Mouse (Mus musculus) spleen, postnatal 14 days (tissue): ENCODE data around the gene Usp25.
A peak's percentile ranks its signal among the peaks of the same experiment; 100 is the strongest.

Source experiments
- DNase-seq, 2 experiments: peaks; one replicate each; pipeline ENCODE4 v3.0.0; 2021 to 2022; ENCODE audit warnings: low spot score in 2 of 2

Usp25 gene

GRCm38 (mm10) chr16:77013427-77014320, at the start of gene Usp25:
Usp25 (plus strand) TSS chr16:77013706.
- DNase-seq, result peak; percentile 89 to 92

GRCm38 (mm10) chr16:76967593-76968275, 45.8 kb upstream of the Usp25 start:
- no peak for DNase-seq

DNA sequence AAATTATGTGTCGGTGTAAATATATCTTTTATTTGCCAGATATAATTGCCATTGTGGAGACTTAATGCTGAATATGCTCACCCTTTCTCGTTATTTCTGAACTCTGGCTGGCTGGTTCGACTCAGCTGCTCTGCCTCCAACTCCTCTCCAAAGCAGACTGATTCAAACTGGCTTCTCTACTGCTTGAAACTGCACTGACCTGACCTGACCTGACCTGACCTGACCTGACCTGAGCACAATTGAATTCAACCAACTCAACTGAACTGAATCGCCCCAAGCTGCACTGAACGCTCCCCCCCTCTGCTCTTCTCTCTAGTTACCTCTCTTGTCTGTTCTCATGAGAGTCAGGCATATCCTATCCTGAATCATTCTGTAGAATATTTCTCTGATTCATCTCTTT, 42.3 kb upstream of the Usp25 start:
- no peak for DNase-seq

- no peak for DNase-seq
Measured at GRCm38 (mm10) chr16:76976787-76977430, 36.6 kb upstream of the Usp25 start.

GRCm38 (mm10) chr16:76983696-76984095, 29.8 kb upstream of the Usp25 start:
- no peak for DNase-seq

DNA sequence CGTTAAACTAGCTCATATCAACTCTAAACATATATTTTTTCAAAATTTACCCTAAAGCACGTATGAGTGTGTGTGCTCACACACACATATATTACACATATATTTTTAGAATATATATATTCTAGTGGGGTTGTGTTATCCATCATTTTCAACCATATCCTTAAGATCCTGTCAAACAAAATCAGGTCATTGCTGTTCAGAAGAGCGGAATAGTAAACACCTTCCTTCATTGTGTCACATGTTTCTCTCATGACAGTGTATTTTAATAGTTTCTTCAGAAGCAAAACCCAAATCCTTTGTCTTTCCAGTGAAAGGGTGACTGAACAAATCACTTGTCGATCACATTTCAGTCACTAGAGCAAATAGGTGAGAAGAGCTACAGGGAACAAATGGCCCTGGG, 25.8 kb upstream of the Usp25 start:
- DNase-seq, result no peak

DNA sequence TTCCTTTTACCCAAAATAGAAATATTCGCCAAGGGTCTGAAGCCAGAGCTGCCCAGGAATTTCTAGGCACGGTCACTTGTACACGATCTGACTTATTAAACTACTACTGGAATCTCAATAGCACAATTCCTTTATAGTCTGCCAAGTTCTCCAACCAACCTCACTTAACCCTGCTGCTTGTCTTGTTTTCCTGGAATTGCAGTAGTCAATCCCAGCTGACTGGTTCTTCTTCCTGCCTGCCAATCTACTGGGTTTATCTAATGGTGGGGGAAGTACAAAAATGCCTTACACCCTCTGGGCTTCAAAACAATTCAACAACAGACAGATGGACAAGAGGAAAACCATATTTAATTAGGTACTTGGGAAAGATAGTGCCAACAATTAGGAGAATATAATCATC, 9.6 kb upstream of the Usp25 start:
- DNase-seq, result no peak

DNA sequence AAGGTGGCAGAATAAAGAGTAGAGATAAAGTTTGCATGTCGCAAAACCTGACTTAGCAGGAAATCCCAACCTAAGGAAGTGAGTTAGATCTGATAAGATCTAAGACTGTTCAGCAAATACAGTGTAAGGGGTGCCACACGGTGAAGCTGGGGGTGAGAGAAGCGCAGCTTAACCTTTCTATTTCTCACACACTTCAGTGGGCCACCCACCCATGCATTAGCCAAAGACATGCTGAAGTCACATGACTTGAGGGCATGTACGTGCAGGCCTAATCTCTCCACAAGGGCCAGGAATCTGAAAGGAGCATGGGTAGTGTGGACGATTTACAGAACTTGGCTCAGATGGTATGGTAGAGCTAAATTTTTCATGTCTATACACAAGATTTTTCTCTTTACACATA, 4.3 kb upstream of the Usp25 start:
- DNase-seq, result no peak

GRCm38 (mm10) chr16:77014321-77015211, 1.1 kb downstream of the Usp25 start:
- no peak for DNase-seq

GRCm38 (mm10) chr16:77015380-77016346, 2.2 kb downstream of the Usp25 start:
- no peak for DNase-seq

- no peak for DNase-seq
Measured at GRCm38 (mm10) chr16:77017931-77018330, 4.4 kb downstream of the Usp25 start.

- no peak for DNase-seq
Measured at GRCm38 (mm10) chr16:77020190-77020589, 6.7 kb downstream of the Usp25 start.

DNA sequence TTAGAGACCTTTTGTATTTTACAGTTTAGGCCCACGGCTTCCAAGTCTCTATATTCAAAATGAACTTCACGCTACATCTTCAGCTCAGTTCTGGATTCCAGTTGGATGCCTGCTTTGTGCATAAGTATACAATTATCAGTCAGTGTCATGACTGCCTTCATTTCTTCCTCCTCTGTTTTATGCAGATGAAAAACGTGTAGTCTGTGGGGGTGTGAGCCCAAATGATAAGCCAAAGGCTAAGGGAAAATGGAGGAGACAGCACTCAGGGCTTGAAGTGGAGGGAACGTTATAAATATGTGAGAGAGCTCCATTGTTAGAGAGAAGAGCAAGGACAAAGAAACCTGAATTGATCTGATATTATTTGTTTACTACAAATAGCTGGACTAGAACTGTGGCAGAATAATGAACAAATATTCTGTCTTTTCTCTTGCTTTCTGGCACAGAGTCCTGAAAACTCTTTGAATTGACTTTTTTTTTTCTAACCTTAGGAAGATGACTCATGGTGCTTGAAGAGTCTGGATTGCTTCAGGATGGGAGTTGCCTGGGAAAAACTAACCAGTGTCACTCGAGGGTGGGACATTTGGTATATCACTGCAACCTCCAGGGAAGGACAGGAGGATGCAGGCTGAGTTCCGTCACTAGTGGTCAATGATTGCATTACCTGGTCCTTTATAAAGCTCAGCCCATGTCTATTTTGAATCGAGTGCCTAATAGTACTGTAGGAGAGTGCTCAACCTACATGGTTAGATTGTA, 10.3 kb downstream of the Usp25 start:
- no peak for DNase-seq

- DNase-seq, result no peak
Measured at GRCm38 (mm10) chr16:77026099-77026498, 12.6 kb downstream of the Usp25 start.

DNA sequence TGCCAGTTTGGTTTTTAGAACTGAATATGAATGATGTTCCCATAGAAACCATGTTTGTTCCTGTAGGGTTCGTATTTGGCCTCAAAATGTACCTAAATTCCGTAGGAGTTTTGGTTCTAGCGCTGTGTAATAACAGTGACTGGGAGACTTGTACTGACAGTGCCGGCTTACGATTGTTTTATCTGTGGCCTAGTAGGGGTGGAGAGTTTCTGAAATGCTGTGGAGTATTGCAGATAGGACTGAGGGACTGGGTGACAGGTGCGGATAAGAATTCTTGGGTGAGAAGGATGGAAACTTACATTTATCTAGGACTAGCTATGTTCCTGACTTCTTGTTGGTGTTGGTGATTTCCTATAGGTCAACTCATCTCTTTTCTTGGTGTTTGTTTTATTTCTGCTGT, 13.4 kb downstream of the Usp25 start:
- DNase-seq, result peak in 1 of 2 experiments; percentile 12

GRCm38 (mm10) chr16:77027976-77028686, 14.6 kb downstream of the Usp25 start:
- no peak for DNase-seq

- DNase-seq, result no peak
Measured at GRCm38 (mm10) chr16:77028687-77029417, 15.3 kb downstream of the Usp25 start.

DNA sequence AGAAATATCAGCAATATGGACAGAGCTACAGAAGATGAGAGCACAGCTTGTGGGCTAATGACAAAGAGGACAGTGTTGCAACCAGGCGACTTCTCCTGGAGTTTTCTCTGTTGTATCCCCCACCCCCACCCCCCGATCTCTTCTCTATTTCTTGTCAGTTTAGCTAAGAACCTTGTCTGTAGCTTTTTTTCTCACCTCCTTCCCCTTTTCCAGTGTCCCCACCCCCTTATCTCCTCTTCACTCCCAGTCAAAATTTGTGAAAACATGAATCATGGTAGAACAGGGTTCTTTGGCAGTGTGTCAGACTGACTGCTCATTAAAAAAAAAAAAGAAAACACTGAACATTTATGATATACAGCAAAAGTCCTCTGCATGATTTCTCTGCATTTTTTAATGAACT, 16.9 kb downstream of the Usp25 start:
- no peak for DNase-seq
